Mouse (Mus musculus) adipocyte (in vitro differentiated cells): ENCODE results near the gene Zfp961.
A peak's percentile ranks its signal among the peaks of the same experiment; 100 is the strongest.
"Not testable (repeated sequence)": the region's sequence is repeated elsewhere in the genome, so short reads cannot be mapped to it uniquely, and the experiment has no call there.

Experiments used
- DNase-seq: peaks from one replicate; pipeline ENCODE4 v3.0.0-alpha.2; 2016; ENCODE audit warnings: low spot score

Gene Zfp961

GRCm38 (mm10) chr8:71961796-71962195 is 11.0 kb downstream of the Zfp961 start:
- DNase-seq: no peak

GRCm38 (mm10) chr8:71964051-71964450 is 13.2 kb downstream of the Zfp961 start:
- no peak for DNase-seq

- no peak for DNase-seq
These were observed 14.3 kb downstream of the Zfp961 start for GRCm38 (mm10) chr8:71965166-71965565.

GRCm38 (mm10) chr8:71966411-71966810 is 15.6 kb downstream of the Zfp961 start:
- DNase-seq: no peak

GRCm38 (mm10) chr8:71967261-71967660 is 16.4 kb downstream of the Zfp961 start:
- no peak for DNase-seq

- DNase-seq: no peak
These were observed 17.3 kb downstream of the Zfp961 start for GRCm38 (mm10) chr8:71968100-71968499.

GRCm38 (mm10) chr8:71968636-71969035 is 17.8 kb downstream of the Zfp961 start:
- DNase-seq: no peak

GRCm38 (mm10) chr8:71971945-71972344 is 21.1 kb downstream of the Zfp961 start:
- DNase-seq: peak; percentile 66

- DNase-seq: no peak
These were observed 23.4 kb downstream of the Zfp961 start for GRCm38 (mm10) chr8:71974211-71974610.

- peak; percentile 71 for DNase-seq
These were observed 30.2 kb downstream of the Zfp961 start for GRCm38 (mm10) chr8:71981032-71981431.

GRCm38 (mm10) chr8:71981456-71981855 is 30.6 kb downstream of the Zfp961 start:
- DNase-seq: no peak

- DNase-seq: peak; percentile 50
These were observed 33.8 kb downstream of the Zfp961 start for GRCm38 (mm10) chr8:71984601-71985000.

- no peak for DNase-seq
These were observed 37.5 kb downstream of the Zfp961 start for GRCm38 (mm10) chr8:71988110-71988866.

- no peak for DNase-seq
These were observed 38.2 kb downstream of the Zfp961 start for GRCm38 (mm10) chr8:71988867-71989599.

- DNase-seq: no peak
These were observed 48.6 kb downstream of the Zfp961 start for GRCm38 (mm10) chr8:71999434-71999833.

- no peak for DNase-seq
These were observed 49.4 kb downstream of the Zfp961 start for GRCm38 (mm10) chr8:72000223-72000622.

GRCm38 (mm10) chr8:72002942-72003341 is 52.1 kb downstream of the Zfp961 start:
- no peak for DNase-seq

- DNase-seq: peak; percentile 75
These were observed 55.1 kb downstream of the Zfp961 start for GRCm38 (mm10) chr8:72005912-72006311.

GRCm38 (mm10) chr8:72006763-72007162 is 55.9 kb downstream of the Zfp961 start:
- no peak for DNase-seq

GRCm38 (mm10) chr8:72008134-72008641 is 57.4 kb downstream of the Zfp961 start:
- peak; percentile 60 for DNase-seq

GRCm38 (mm10) chr8:72009473-72009872 is 58.6 kb downstream of the Zfp961 start, which contains the start of gene Cyp4f18:
TSS of gene Cyp4f18 (minus strand) at chr8:72009626.
- no peak for DNase-seq

- DNase-seq: not testable (repeated sequence)
These were observed 62.8 kb downstream of the Zfp961 start for GRCm38 (mm10) chr8:72013506-72014228.
